Mouse (Mus musculus): ENCODE results near the gene Nphs1.

DNA sequence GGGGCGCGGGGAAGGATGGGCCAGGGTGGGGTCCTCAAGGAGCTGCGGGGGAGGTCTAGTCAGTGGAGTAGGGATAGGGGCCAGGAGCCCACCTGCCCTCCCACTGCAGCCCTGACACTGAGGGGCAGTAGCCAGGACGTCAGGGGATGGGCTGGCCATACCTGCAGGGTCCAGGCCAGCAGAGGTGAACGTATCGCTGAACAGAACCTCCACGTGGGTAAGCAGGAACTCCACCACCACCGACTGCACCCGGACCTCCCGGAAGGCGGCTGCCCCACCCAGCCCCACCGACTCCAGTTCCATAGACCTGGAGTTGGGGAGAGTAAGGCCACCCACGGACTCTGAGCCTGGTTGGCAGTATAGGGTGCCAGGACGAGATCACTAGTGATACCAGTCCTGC is 68.9 kb downstream of the Nphs1 start:
- TF ChIP-seq ZMIZ1 (IDR thresholded peaks at IDR 0.05; ENCODE audit: low read depth, low read length) = no peak
- no peak for TF ChIP-seq NRF1 (IDR thresholded peaks at IDR 0.05; ENCODE audit: insufficient read depth, low read depth, low read length, poor library complexity, severe bottlenecking)
- TF ChIP-seq CTCF (IDR thresholded peaks at IDR 0.05 in 2 of 3, conservative IDR thresholded peaks at IDR 0.05 in 1 of 3; ENCODE audit: control insufficient read depth in 1 of 3, insufficient read depth in 1 of 3, low read depth in 2 of 3, low read length in 3 of 3, poor library complexity in 1 of 3, severe bottlenecking in 1 of 3) = no peak
